Mouse (Mus musculus) forebrain, embryonic 14.5 days (tissue): Measurements from ENCODE around the gene Actn1. TPM values are rescaled to one million over a fixed set of nuclear protein-coding genes. Genes with fewer than 3 reads are reported as not detected.

Experiments
- ATAC-seq: fragments of 200-750 bp; cut with Nextera tagmentation; 2 replicates; pipeline ENCODE4 v1.8.0; 2017; ENCODE audit warnings: mild to moderate bottlenecking, moderate library complexity
- DNase-seq: peaks from one replicate; pipeline ENCODE4 v3.0.0-alpha.2; 2015; ENCODE audit warnings: low spot score
- H3K27ac ChIP-seq: fragments of 300-500 bp; sonication (generic); 2 replicates; pipeline ENCODE4 v1.5.1; 2014; ENCODE audit warnings: low read depth, mild to moderate bottlenecking, control low read depth, low read length, moderate library complexity
- H3K27me3 ChIP-seq: fragments of 300-500 bp; sonication (generic); replicated peaks from 2 replicates; pipeline ENCODE4 v1.6.1; 2014; ENCODE audit warnings: low read length, control low read depth, mixed read lengths; ENCODE audit not compliant: control insufficient read depth, insufficient read depth
- H3K36me3 ChIP-seq: fragments of 300-500 bp; sonication (generic); 2 replicates; pipeline ENCODE4 v1.6.1; 2014; ENCODE audit warnings: low read length, control low read depth; ENCODE audit not compliant: control insufficient read depth, insufficient read depth
- H3K4me1 ChIP-seq: fragments of 300-500 bp; sonication (generic); 2 replicates; pipeline ENCODE4 v1.6.1; 2014; ENCODE audit warnings: antibody characterized with exemption, low read length, control low read depth; ENCODE audit not compliant: control insufficient read depth, insufficient read depth
- H3K4me2 ChIP-seq: fragments of 300-500 bp; sonication (generic); 2 replicates; pipeline ENCODE4 v1.6.1; 2014; ENCODE audit warnings: mild to moderate bottlenecking, control low read depth, low read length
- H3K4me3 ChIP-seq: fragments of 300-500 bp; sonication (generic); 2 replicates; pipeline ENCODE4 v1.5.1; 2014; ENCODE audit warnings: low read depth, low read length, control low read depth
- H3K9ac ChIP-seq: fragments of 300-500 bp; sonication (generic); 2 replicates; pipeline ENCODE4 v1.6.1; 2014; ENCODE audit warnings: mild to moderate bottlenecking, low read length, control low read depth, moderate library complexity
- H3K9me3 ChIP-seq: fragments of 300-500 bp; sonication (generic); replicated peaks from 2 replicates; pipeline ENCODE4 v1.6.1; 2016; ENCODE audit warnings: low read length, control low read depth, mixed read lengths; ENCODE audit not compliant: control insufficient read depth
- WGBS: fragments of 180-500 bp; shearing (Covaris S2); extraction: QIAGEN DNeasy Blood & Tissue Kit; methylation state at CpG from one replicate; pipeline ENCODE4 v1.1.7; 2014; 5-methylcytosine and 5-hydroxymethylcytosine counted together
- polyA plus RNA-seq: library from polyadenylated mRNA; unstranded; fragments of >200 nt; fragmentation: Nextera tagmentation; extraction: Ambion mirVana; gene quantifications from 2 replicates; pipeline ENCODE4 v1.2.1, GENCODE M21; 2014

Gene Actn1
- polyA plus RNA-seq, 1 experiment from 2014 or later = 7.1 TPM

DNA sequence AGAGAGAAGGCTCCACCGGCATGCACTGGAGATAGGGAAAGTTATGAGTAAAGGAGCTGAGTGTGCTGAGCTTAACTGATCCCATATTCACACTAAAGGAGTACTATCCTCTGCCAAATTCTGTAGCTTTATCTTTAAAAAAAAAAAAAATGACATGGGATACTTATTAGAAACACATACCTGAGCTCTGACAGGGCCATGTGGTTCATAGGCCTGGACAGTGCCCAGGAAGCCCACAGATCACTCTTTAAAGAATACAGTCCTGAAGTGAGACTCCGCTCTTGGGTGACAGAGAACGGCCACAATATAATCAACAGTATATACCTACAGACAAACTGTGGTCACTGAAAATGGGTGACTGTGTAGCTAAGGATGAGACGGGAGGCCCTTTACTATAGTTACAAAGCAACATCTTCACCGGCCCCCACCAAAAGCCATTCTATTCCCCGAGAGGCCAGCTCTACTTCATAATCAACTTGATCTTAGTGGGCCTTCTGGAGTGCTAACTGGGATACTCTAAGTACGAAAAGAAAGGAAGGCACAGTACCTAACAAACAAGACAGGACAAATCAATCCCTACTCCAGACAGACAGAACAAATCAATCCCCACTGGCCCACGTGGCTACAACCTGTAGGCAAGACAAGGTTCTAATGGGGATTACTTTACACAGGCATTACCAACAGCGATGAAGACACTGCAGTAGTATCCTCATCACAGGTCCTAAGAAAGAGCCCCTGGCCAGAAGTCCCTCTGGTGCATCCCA lies 27.9 kb downstream of the Actn1 start:
- H3K4me2 ChIP-seq = no peak overlapping the region
- no peaks in the 10 kb centered on the region for H3K9me3 ChIP-seq
- H3K36me3 ChIP-seq = no peaks in the 10 kb centered on the region
- H3K27me3 ChIP-seq = no peaks in the 10 kb centered on the region
- 87% methylated on average over 9 of the region's 9 CpGs for WGBS
- no peak overlapping the region for H3K4me3 ChIP-seq
- ATAC-seq (no peak), DNase-seq (no peak)
- no peak overlapping the region for H3K27ac ChIP-seq
- peaks cover 24% of the 10 kb centered on the region for H3K4me1 ChIP-seq
- H3K9ac ChIP-seq = no peak overlapping the region

DNA sequence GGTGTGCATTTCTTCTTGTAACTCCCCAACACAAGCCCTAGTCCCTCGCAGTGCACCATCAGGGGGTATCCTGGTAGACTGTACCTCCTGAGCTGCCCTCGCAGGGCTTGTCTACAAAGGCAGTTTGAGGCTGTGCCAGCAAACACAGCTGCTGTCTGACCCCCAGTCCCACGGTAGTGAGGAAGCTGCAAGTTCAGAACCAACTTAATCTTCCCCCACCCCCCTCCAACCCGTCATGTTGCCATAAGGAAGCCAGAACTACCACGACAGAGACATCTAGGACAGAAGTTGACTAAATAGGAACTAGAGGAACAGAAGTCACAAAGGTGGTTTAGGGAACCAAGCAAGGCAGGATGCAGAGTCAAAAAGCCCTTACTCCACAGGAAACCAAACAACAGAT lies 28.9 kb downstream of the Actn1 start:
- no peaks in the 10 kb centered on the region for H3K9me3 ChIP-seq
- no peak overlapping the region for H3K4me3 ChIP-seq
- H3K36me3 ChIP-seq = no peaks in the 10 kb centered on the region
- no peak for DNase-seq
- WGBS = 49% methylated on average over 5 of the region's 5 CpGs
- H3K27ac ChIP-seq = no peak overlapping the region
- H3K4me2 ChIP-seq = no peak overlapping the region
- ATAC-seq = no peak
- H3K27me3 ChIP-seq = no peaks in the 10 kb centered on the region
- H3K9ac ChIP-seq = no peak overlapping the region
- H3K4me1 ChIP-seq = peaks cover 24% of the 10 kb centered on the region

DNA sequence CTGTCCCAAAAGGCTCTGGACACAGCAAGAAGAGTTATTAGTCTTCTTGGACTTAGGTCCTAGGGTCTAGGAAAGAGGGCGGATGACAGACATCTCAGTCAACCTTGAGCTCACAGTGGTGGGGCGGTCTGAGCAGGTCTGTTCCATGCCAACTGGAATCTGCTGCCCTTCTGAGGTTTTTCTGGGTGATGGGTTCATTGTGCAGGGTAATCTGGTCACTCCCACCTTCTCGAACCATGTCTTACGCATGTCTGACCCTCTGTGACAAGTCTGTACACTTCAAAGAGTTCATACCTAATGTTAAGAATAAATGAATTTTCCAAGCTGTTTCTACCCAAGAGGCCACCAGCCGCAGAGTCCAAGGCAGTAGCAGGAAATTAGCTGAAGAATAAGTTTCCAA lies 29.3 kb downstream of the Actn1 start:
- Histone ChIP-seq H3K4me3 (no peak overlapping the region), H3K9me3 (no peaks in the 10 kb centered on the region), H3K9ac (no peak overlapping the region), H3K27ac (no peak overlapping the region), H3K4me2 (no peak overlapping the region), H3K36me3 (no peaks in the 10 kb centered on the region), H3K27me3 (no peaks in the 10 kb centered on the region), H3K4me1 (peaks cover 24% of the 10 kb centered on the region)
- DNase-seq (no peak), ATAC-seq (no peak)
- 77% methylated on average over 5 of the region's 5 CpGs for WGBS

DNA sequence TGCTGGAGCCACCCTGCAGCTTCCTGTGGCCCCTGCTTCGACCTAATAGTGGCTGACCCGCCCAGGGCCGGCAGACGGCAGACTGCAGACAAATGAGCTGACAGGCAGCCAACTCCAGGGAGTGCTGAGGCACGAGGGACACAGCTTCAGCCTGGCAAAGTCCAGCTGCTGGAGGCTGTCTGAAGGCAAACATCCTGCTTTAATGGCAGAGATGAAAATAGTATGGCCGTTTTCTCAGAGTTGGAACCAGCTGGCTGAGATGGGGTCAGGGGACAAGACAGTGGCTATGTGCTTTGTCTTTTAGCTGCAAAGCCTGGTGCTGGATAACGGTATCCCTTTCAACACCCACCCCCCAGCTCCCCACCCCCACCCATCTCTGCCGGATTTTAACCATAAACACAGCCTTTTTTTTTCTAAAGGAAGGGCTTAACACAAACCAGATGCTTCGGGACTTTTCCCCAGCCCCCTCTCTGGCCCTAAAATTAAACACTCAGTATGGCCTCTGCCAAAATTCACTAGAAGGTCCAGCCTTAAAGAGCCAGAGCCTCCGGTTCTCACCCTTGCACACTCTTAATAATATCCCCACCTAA lies 30.0 kb downstream of the Actn1 start:
- WGBS = 6% methylated on average over 10 of the region's 10 CpGs
- H3K9ac ChIP-seq = no peak overlapping the region; the same call in 1 of the 2 replicates
- H3K27ac ChIP-seq = no peak overlapping the region; the same call in 1 of the 2 replicates
- DNase-seq = peak; percentile 77
- no peaks in the 10 kb centered on the region for H3K9me3 ChIP-seq
- peaks cover 24% of the 10 kb centered on the region for H3K4me1 ChIP-seq
- no peaks in the 10 kb centered on the region for H3K36me3 ChIP-seq
- H3K4me3 ChIP-seq = no peak overlapping the region
- no peak overlapping the region for H3K4me2 ChIP-seq
- peak; percentile 60; the same call in 1 of the 2 replicates for ATAC-seq
- no peaks in the 10 kb centered on the region for H3K27me3 ChIP-seq

DNA sequence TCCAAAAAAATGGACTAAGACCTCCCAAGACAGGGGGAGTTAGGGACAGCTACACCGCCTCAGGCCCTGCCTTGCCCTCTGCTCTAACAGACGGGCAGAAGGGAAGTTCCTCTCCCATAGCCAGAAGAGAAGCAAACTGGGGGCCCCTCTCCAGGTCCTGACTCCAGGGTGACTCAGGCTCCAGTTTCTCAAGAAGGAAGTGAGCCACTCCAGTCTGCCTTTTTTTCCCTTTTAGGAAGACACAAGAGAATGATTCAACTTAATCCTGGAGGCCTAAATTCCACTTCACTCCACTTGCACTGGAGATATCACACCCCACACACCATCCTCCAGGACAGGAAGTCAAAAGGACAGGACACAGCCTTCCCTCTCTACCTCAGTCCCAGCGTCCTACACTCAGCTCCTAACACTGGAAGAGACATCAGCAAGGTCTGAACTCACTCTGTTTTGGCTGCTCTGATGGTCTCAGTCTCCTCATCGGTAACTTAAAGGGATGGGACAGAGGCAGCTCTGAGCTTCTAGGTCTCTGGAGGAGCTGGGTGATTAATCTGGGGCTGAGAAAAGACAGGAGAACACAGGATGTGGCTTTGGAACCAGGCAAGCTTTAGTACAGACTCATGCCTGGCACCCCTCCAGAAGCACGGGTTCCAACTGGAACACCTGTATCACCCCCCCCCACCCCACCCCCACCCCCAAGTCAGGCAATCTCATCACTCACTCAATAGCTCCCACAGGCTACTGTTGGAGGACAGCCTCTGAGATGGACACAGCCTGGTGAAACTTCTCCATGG lies 31.0 kb downstream of the Actn1 start:
- Histone ChIP-seq H3K27ac (no peak overlapping the region), H3K4me1 (peaks cover 24% of the 10 kb centered on the region), H3K9me3 (no peaks in the 10 kb centered on the region), H3K4me3 (no peak overlapping the region), H3K4me2 (no peak overlapping the region), H3K9ac (no peak overlapping the region), H3K36me3 (no peaks in the 10 kb centered on the region), H3K27me3 (no peaks in the 10 kb centered on the region)
- ATAC-seq (no peak), DNase-seq (no peak)
- 65% methylated on average over 5 of the region's 5 CpGs for WGBS

DNA sequence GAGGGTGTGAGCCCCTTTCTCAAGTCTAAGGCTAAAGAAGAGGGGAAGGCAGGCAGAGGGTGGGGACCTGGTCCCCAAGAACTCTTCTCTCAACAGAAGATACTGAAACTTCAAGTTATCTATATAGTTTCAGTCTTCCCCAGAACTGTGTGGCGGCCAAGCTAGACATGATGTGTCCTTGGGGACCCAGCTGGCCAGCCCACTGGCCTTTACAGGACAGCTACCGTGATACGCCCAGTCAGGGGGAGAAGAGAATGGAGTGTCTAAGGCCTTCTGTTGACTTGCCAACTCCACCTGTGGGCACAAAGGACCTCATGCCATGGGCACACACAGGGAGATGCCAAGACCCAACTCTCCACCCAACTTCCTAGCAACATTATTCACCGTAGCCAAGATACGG lies 31.8 kb downstream of the Actn1 start:
- DNase-seq (no peak), ATAC-seq (no peak)
- no peak overlapping the region for H3K27ac ChIP-seq
- no peaks in the 10 kb centered on the region for H3K27me3 ChIP-seq
- no peak overlapping the region for H3K4me3 ChIP-seq
- WGBS = 88% methylated on average over 5 of the region's 5 CpGs
- peaks cover 30% of the 10 kb centered on the region for H3K4me1 ChIP-seq
- no peak overlapping the region for H3K4me2 ChIP-seq
- H3K9me3 ChIP-seq = no peaks in the 10 kb centered on the region
- H3K9ac ChIP-seq = no peak overlapping the region
- no peaks in the 10 kb centered on the region for H3K36me3 ChIP-seq

DNA sequence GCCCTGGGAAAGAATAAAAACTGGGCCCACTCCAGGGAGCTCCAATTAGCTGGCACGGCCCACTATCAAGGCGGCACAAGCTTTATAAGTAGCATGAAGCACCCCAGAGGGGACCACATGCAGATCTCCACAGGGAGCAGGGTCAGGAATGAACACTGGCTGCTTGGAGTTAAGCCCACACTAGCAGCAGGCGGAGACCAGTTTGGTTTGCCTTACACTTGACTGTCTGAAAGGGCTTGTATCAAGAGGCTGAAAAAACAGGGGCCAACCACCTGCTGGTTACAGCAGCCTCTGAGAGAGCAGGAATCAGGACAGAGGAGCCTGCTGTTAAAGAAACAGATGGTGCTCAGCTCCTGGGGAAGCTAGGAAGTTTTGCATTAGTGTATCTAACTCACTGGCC lies 32.3 kb downstream of the Actn1 start:
- 6% methylated on average over 3 of the region's 3 CpGs for WGBS
- Histone ChIP-seq H3K36me3 (no peaks in the 10 kb centered on the region), H3K9me3 (no peaks in the 10 kb centered on the region), H3K9ac (no peak overlapping the region), H3K27me3 (no peaks in the 10 kb centered on the region), H3K4me1 (peaks cover 31% of the 10 kb centered on the region), H3K4me3 (no peak overlapping the region), H3K27ac (no peak overlapping the region), H3K4me2 (no peak overlapping the region)
- peak; percentile 76 for ATAC-seq
- peak; percentile 76 for DNase-seq

DNA sequence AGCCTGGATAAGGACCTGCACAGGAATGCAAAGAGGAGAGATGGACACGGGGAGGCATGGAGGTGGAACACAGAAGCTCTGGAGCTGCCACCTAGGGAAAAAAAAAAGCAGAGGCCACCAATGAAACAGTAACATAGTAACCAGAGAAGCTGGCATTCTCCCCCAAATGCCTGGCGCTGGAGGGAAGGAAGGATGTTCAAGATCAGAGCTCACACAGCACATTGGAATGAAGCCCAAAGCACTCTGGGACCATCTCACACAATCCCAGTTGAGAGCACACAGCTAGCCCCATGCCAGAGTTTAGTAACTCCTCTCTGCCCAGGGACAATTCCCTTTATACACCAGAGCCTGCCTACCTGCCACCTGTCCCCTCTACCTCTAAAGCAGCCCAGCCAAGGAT lies 34.1 kb downstream of the Actn1 start:
- H3K4me2 ChIP-seq = no peak overlapping the region
- H3K4me1 ChIP-seq = peaks cover 31% of the 10 kb centered on the region
- no peak overlapping the region for H3K4me3 ChIP-seq
- H3K27me3 ChIP-seq = no peaks in the 10 kb centered on the region
- H3K27ac ChIP-seq = no peak overlapping the region
- no peak overlapping the region for H3K9ac ChIP-seq
- no peak for ATAC-seq
- WGBS = 74% methylated on average over 2 of the region's 2 CpGs
- H3K36me3 ChIP-seq = no peaks in the 10 kb centered on the region
- no peak for DNase-seq
- no peaks in the 10 kb centered on the region for H3K9me3 ChIP-seq
